Mouse (Mus musculus): ENCODE data around the gene Fibp. TPM values are rescaled to one million over a fixed set of nuclear protein-coding genes. Genes with fewer than 3 reads are reported as not detected.
"Not testable (repeated sequence)": the region's sequence is repeated elsewhere in the genome, so short reads cannot be mapped to it uniquely, and the experiment has no call there.

Fibp gene
- polyA plus RNA-seq, 1 experiment, result 122 TPM

DNA sequence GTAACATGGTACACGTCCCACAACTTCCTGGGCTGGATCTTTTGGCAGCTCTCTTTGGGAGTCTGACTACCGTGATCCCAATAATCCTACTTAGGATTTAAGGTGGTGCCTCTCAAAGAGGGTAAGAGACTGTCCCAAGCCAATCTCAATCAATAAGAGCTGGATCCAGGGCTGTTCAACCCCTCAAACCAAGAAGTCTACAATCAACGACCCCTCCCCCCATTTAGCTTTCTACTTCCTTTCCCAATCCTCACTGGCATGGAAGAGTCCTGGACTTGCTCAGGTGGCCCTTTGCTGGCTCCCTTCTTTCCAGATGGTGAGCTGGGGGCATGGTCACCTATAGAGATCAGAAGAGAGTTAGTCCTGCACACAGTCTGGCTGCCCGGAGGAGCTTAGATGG, 26.4 kb downstream of the Fibp start:
- Histone ChIP-seq H3K4me2 (ENCODE audit: low read depth) (peak overlapping the region; percentile 82), H3K27me3 (ENCODE audit: control insufficient read depth, insufficient read depth, insufficient read length) (no peaks in the 10 kb centered on the region), H3K4me3 (peak overlapping the region; percentile 85), H3K79me2 (ENCODE audit: control insufficient read depth, insufficient read depth) (peaks cover 24% of the 10 kb centered on the region), H3K36me3 (ENCODE audit: control insufficient read depth, insufficient read depth) (peaks cover 19% of the 10 kb centered on the region), H3ac (ENCODE audit: control insufficient read depth, insufficient read length) (no peak overlapping the region)
- TF ChIP-seq MYOD1 (IDR thresholded peaks at IDR 0.05; ENCODE audit: control insufficient read depth in 1 of 3, insufficient read length in 2 of 3, low read depth in 2 of 3) (no peak), SRF (IDR thresholded peaks at IDR 0.05; ENCODE audit: control insufficient read depth, insufficient read length, low read depth) (no peak), TCF12 (IDR thresholded peaks at IDR 0.05; ENCODE audit: insufficient read depth, poor library complexity, severe bottlenecking) (no peak), POLR2A (IDR thresholded peaks at IDR 0.05; ENCODE audit: insufficient read length, low read depth) (no peak), E2F4 (IDR thresholded peaks at IDR 0.05; ENCODE audit: insufficient read depth) (no peak), REST (IDR thresholded peaks at IDR 0.05; ENCODE audit: insufficient read depth, insufficient read length) (no peak), POLR2AphosphoS2 (IDR thresholded peaks at IDR 0.05; ENCODE audit: insufficient read length, low read depth) (no peak), CEBPB (IDR thresholded peaks at IDR 0.05; ENCODE audit: insufficient read depth, poor library complexity, severe bottlenecking) (no peak), USF1 (IDR thresholded peaks at IDR 0.05; ENCODE audit: low read depth) (no peak), MYOG (IDR thresholded peaks at IDR 0.05; ENCODE audit: control insufficient read depth in 1 of 3, insufficient read depth in 1 of 3, insufficient read length in 2 of 3, low read depth in 2 of 3) (no peak), MAX (IDR thresholded peaks at IDR 0.05; ENCODE audit: low read depth) (no peak), TCF3 (IDR thresholded peaks at IDR 0.05; ENCODE audit: insufficient read length, low read depth) (no peak)

DNA sequence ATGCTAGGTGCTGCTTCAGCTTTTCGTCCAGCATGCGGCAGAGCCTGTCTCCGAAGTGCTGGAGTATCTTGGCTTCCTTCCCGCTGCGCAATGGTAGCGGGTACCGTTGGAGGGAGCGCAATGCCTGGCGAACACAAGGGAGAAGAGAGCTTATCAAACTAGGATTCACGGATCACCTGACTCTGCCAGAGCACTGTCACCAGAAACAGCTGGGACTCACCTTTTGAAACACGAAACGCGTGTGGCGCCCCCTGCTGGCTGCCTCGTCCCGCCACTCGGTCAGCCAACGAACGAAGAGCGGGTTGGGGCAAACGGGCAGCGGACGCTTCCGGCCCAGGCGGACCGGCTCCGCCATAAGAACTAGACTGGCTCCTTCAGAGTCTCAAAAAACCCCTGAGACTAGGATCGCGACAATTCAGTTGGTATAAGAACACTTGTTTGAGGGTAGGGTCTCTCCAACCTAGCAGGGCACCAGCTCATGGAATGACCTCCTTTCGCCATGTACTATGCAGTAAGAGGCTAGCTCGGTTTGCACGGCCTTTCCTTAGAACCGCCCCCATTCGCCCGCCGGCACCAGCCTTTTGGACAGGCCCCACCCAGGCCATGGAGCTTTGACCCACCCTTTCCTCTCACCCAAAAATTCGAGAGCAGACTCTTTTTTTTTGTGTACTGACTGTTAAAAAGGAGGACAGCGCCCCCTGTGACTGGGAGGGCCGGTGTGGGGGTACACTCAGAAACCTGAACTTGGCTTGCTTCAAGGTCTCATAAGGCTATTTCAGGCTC, 27.5 kb downstream of the Fibp start, which contains the start of gene Mus81:
Mus81 (minus strand) TSS at position 635 of the 783 bp plus-strand sequence.
- Histone ChIP-seq H3ac (ENCODE audit: control insufficient read depth, insufficient read length) (peak within 1 kb of the TSS; percentile 35), H3K4me3 (peak within 1 kb of the TSS; percentile 85), H3K79me2 (ENCODE audit: control insufficient read depth, insufficient read depth) (peaks cover 36% of the 10 kb centered on the region), H3K4me2 (ENCODE audit: low read depth) (peak within 1 kb of the TSS; percentile 98), H3K36me3 (ENCODE audit: control insufficient read depth, insufficient read depth) (peaks cover 28% of the 10 kb centered on the region), H3K27me3 (ENCODE audit: control insufficient read depth, insufficient read depth, insufficient read length) (no peaks in the 10 kb centered on the region)
- TF ChIP-seq USF1 (IDR thresholded peaks at IDR 0.05; ENCODE audit: low read depth), result peak; percentile 14
- no peak for TF ChIP-seq E2F4 (IDR thresholded peaks at IDR 0.05; ENCODE audit: insufficient read depth)
- peak; percentile 79 for TF ChIP-seq POLR2AphosphoS2 (IDR thresholded peaks at IDR 0.05; ENCODE audit: insufficient read length, low read depth)
- peak; percentile 84 for TF ChIP-seq POLR2A (IDR thresholded peaks at IDR 0.05; ENCODE audit: insufficient read length, low read depth)
- no peak for TF ChIP-seq CEBPB (IDR thresholded peaks at IDR 0.05; ENCODE audit: insufficient read depth, poor library complexity, severe bottlenecking)
- TF ChIP-seq MYOD1 (IDR thresholded peaks at IDR 0.05; ENCODE audit: control insufficient read depth in 1 of 3, insufficient read length in 2 of 3, low read depth in 2 of 3), result peak in 1 of 3 experiments; percentile 81
- peak; percentile 36 to 80 (median 46) for TF ChIP-seq MYOG (IDR thresholded peaks at IDR 0.05; ENCODE audit: control insufficient read depth in 1 of 3, insufficient read depth in 1 of 3, insufficient read length in 2 of 3, low read depth in 2 of 3)
- no peak for TF ChIP-seq TCF12 (IDR thresholded peaks at IDR 0.05; ENCODE audit: insufficient read depth, poor library complexity, severe bottlenecking)
- TF ChIP-seq REST (IDR thresholded peaks at IDR 0.05; ENCODE audit: insufficient read depth, insufficient read length), result no peak
- no peak for TF ChIP-seq TCF3 (IDR thresholded peaks at IDR 0.05; ENCODE audit: insufficient read length, low read depth)
- peak; percentile 33 for TF ChIP-seq SRF (IDR thresholded peaks at IDR 0.05; ENCODE audit: control insufficient read depth, insufficient read length, low read depth)
- TF ChIP-seq MAX (IDR thresholded peaks at IDR 0.05; ENCODE audit: low read depth), result no peak

DNA sequence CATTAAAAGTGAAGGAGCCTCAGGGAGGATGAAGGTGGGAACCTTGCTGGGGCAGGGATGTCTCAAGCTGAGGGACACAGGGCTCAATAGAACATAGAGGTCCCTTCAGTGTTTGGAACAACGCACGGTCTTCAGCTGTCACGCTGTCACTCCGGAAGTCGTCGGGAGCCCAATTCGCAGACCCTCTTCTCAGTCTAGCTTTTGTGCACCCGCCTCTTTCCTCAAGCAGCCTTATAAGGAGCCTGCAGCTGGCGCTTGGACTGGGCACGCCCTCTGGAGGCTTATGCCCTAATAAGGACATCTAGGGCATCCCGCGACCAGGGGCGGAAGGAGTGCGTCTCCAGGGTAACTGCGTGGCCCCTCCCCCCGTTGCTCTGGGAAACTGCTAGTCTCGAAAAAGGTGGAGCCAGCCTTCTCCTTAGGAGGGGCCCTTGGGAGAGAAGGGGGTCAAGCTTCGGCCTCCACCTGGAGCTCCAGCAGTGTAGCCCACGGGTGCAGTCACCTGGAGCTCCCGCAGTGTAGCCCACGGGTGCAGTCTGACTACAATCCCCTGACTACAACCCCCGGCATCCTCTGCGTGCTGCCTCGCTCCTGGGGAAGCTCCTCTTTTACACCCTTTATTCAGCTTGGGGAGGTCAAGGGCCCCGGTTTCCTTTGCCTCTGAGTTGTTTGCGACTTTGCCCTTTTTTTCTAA, 28.6 kb downstream of the Fibp start:
- H3K27me3 ChIP-seq (ENCODE audit: control insufficient read depth, insufficient read depth, insufficient read length), result no peaks in the 10 kb centered on the region
- peak overlapping the region; percentile 10 for H3ac ChIP-seq (ENCODE audit: control insufficient read depth, insufficient read length)
- peak overlapping the region; percentile 85 for H3K4me3 ChIP-seq
- no peak for TF ChIP-seq TCF3 (IDR thresholded peaks at IDR 0.05; ENCODE audit: insufficient read length, low read depth)
- TF ChIP-seq E2F4 (IDR thresholded peaks at IDR 0.05; ENCODE audit: insufficient read depth), result no peak
- TF ChIP-seq MAX (IDR thresholded peaks at IDR 0.05; ENCODE audit: low read depth), result no peak
- peak; percentile 83 for TF ChIP-seq POLR2AphosphoS2 (IDR thresholded peaks at IDR 0.05; ENCODE audit: insufficient read length, low read depth)
- TF ChIP-seq CEBPB (IDR thresholded peaks at IDR 0.05; ENCODE audit: insufficient read depth, poor library complexity, severe bottlenecking), result no peak
- TF ChIP-seq POLR2A (IDR thresholded peaks at IDR 0.05; ENCODE audit: insufficient read length, low read depth), result peak; percentile 74
- TF ChIP-seq SRF (IDR thresholded peaks at IDR 0.05; ENCODE audit: control insufficient read depth, insufficient read length, low read depth), result peak; percentile 100
- peak; percentile 1 to 85 (median 41) for TF ChIP-seq MYOG (IDR thresholded peaks at IDR 0.05; ENCODE audit: control insufficient read depth in 1 of 3, insufficient read depth in 1 of 3, insufficient read length in 2 of 3, low read depth in 2 of 3)
- TF ChIP-seq USF1 (IDR thresholded peaks at IDR 0.05; ENCODE audit: low read depth), result no peak
- peak; percentile 1 for TF ChIP-seq TCF12 (IDR thresholded peaks at IDR 0.05; ENCODE audit: insufficient read depth, poor library complexity, severe bottlenecking)
- no peak for TF ChIP-seq REST (IDR thresholded peaks at IDR 0.05; ENCODE audit: insufficient read depth, insufficient read length)
- TF ChIP-seq MYOD1 (IDR thresholded peaks at IDR 0.05; ENCODE audit: control insufficient read depth in 1 of 3, insufficient read length in 2 of 3, low read depth in 2 of 3), result peak in 2 of 3 experiments; percentile 37 to 61
- H3K36me3 ChIP-seq (ENCODE audit: control insufficient read depth, insufficient read depth), result peaks cover 35% of the 10 kb centered on the region
- H3K79me2 ChIP-seq (ENCODE audit: control insufficient read depth, insufficient read depth), result peaks cover 45% of the 10 kb centered on the region
- H3K4me2 ChIP-seq (ENCODE audit: low read depth), result peak overlapping the region; percentile 98

DNA sequence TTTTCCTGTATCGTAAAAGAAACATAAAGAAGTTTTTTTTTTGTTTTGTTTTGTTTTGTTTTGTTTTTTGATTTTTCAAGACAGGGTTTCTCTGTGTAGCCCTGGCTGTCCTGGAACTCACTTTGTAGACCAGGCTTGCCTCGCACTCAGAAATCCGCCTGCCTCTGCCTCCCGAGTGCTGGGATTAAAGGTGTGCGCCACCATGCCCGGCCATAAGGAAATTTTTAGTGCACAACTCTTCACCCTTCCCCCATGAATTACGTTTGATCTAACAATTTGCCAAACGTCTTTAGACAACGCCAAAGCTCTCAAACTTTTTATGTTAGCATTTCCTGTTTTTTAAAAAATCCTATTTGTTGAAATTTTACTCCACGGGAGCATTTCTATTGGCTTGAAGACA, 29.3 kb downstream of the Fibp start:
- H3ac ChIP-seq (ENCODE audit: control insufficient read depth, insufficient read length); H3K27me3 ChIP-seq (ENCODE audit: control insufficient read depth, insufficient read depth, insufficient read length): not testable (repeated sequence)
- Histone ChIP-seq H3K4me2 (ENCODE audit: low read depth) (peak overlapping the region; percentile 98), H3K4me3 (peak overlapping the region; percentile 85), H3K36me3 (ENCODE audit: control insufficient read depth, insufficient read depth) (peaks cover 35% of the 10 kb centered on the region), H3K79me2 (ENCODE audit: control insufficient read depth, insufficient read depth) (peaks cover 46% of the 10 kb centered on the region)

Measured in myocyte (in vitro differentiated cells).